Mouse (Mus musculus) CH12.LX (cell line): Measurements from ENCODE around the gene Prr15l.

Source experiments
- CTCF ChIP-seq, 2 experiments: IDR thresholded peaks in 1 of 2; conservative IDR thresholded peaks in 1 of 2; 2 replicates each; pipeline ENCODE4 v1.5.1; 2011 to 2012; ENCODE audit warnings: low read depth in 2 of 2, low read length in 2 of 2, improper control_type of control experiment in 1 of 2, inconsistent platforms in 1 of 2, mild to moderate bottlenecking in 1 of 2, moderate library complexity in 1 of 2
- JUN ChIP-seq: IDR thresholded peaks from 2 replicates; pipeline ENCODE4 v1.6.1; 2011; ENCODE audit warnings: low read depth, mild to moderate bottlenecking, low read length, improper control_type of control experiment, moderate library complexity; ENCODE audit not compliant: insufficient read depth
- MXI1 ChIP-seq: IDR thresholded peaks from 2 replicates; pipeline ENCODE4 v1.6.1; 2011; ENCODE audit warnings: mild to moderate bottlenecking, low read depth, low read length, improper control_type of control experiment
- POLR2A ChIP-seq: IDR thresholded peaks from 2 replicates; pipeline ENCODE4 v1.6.1; 2011; ENCODE audit warnings: low read depth, mild to moderate bottlenecking, improper control_type of control experiment, low read length
- RAD21 ChIP-seq: IDR thresholded peaks from 2 replicates; pipeline ENCODE4 v1.6.1; 2011; ENCODE audit warnings: low read depth, mild to moderate bottlenecking, low read length, improper control_type of control experiment, moderate library complexity
- SIN3A ChIP-seq: IDR thresholded peaks from 2 replicates; pipeline ENCODE4 v1.6.1; 2012; ENCODE audit warnings: low read length, improper control_type of control experiment, inconsistent platforms
- TBP ChIP-seq: conservative IDR thresholded peaks from 2 replicates; pipeline ENCODE4 v1.6.1; 2011; ENCODE audit warnings: low read depth, low read length, improper control_type of control experiment
- ZMIZ1 ChIP-seq: IDR thresholded peaks from 2 replicates; pipeline ENCODE4 v1.6.1; 2012; ENCODE audit warnings: low read depth, mild to moderate bottlenecking, inconsistent platforms, low read length, improper control_type of control experiment

- TF ChIP-seq CTCF (conservative IDR thresholded peaks at IDR 0.05 in 1 of 2, IDR thresholded peaks at IDR 0.05 in 1 of 2; ENCODE audit: low read depth in 2 of 2, low read length in 2 of 2) (no peak), TBP (no peak), ZMIZ1 (no peak), MXI1 (no peak), POLR2A (no peak), JUN (no peak), SIN3A (no peak), RAD21 (no peak)
These were observed 41.8 kb downstream of the Prr15l start for GRCm38 (mm10) chr11:96969746-96970145.
